Comparison of ENCODE assay signal across 8 mouse cellular contexts in the genomic region with DNA sequence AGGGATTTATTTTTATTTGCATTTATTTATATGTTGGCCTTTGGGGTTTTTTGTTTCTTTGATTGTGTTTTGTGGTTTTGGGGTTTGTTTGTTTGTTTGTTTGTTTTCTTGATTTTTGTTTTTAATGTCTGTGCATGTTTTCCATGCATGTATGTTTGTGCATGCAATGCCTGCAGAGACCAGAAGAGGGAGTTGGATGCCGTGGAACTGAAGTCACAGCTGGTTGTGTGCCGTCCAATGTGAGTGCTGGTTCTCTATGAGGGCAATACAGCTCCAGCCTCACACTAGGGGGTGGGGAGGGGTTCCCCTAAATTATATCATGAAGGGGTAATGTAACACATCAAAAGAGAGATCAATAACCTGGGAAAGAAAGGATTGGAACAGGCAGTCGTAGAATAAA. TPM values are rescaled to one million over a fixed set of nuclear protein-coding genes. Genes with fewer than 3 reads are reported as not detected.
A peak's percentile ranks its signal among the peaks of the same experiment; 100 is the strongest.
DNase-seq lines count a peak whose midpoint lies in the region; ATAC-seq lines count a peak whose summit lies in the region.

No protein-coding gene starts in this region.

- peak; percentile 46 for ATAC-seq in activated CD4-positive, CD25-positive, alpha-beta regulatory T cell, adult 4 months
- peak; percentile 89 for ATAC-seq in megakaryocyte progenitor cell, adult 5-6 weeks (replicated peaks; ENCODE audit: poor library complexity)
- no peak for ATAC-seq in inflammation-experienced regulatory T-cells, adult 6 months
- no peak for ATAC-seq in intestine, embryonic 15.5 days

- WGBS in intestine, embryonic 15.5 days, result 52% methylated on average over 3 of the region's 3 CpGs

- H3K4me3 ChIP-seq in intestine, embryonic 15.5 days (replicated peaks), result no peak overlapping the region

- H3K27me3 ChIP-seq in intestine, embryonic 15.5 days (replicated peaks), result no peaks in the 10 kb centered on the region

- H3K36me3 ChIP-seq in intestine, embryonic 15.5 days, result no peaks in the 10 kb centered on the region

- DNase-seq in kidney, adult 18-20 months, result peak; percentile 23
- no peak for DNase-seq in kidney, postnatal 14 days
- DNase-seq in CD4-positive, CD25-positive, alpha-beta regulatory T cell, adult 2 months (ENCODE audit: low read depth, low spot score), result peak; percentile 69
- DNase-seq in urinary bladder, adult 2 months (ENCODE audit: low spot score), result no peak

- H3K4me1 ChIP-seq in intestine, embryonic 15.5 days (replicated peaks), result no peaks in the 10 kb centered on the region

- no peaks in the 10 kb centered on the region for H3K9me3 ChIP-seq in intestine, embryonic 15.5 days

- H3K4me2 ChIP-seq in intestine, embryonic 15.5 days (replicated peaks), result no peak overlapping the region

- no peak overlapping the region for H3K9ac ChIP-seq in intestine, embryonic 15.5 days

- no peak overlapping the region for H3K27ac ChIP-seq in intestine, embryonic 15.5 days

RNA-seq across cellular contexts. Expression of a gene that starts 58.2 kb away (rescaled TPM):
- 10 to 100 TPM; 10.0 to 18.5 TPM for polyA plus RNA-seq in activated CD4-positive, CD25-positive, alpha-beta regulatory T cell, adult 4 months (2017; shearing (Covaris generic))
- total RNA-seq in megakaryocyte progenitor cell, adult 5-6 weeks (2015), result 0.90 and 4.4 TPM in 2 replicates
- 0.87 and 2.8 TPM in 2 replicates for total RNA-seq in megakaryocyte progenitor cell, adult 5-6 weeks (2017)
- 10 to 100 TPM in 1 of 3 experiments, 1 to 10 TPM in 2; 6.7 to 14.3 (median 8.1) TPM for polyA plus RNA-seq in inflammation-experienced regulatory T-cells, adult 6 months (2017; shearing (Covaris generic))
- polyA plus RNA-seq in urinary bladder, adult 2 months (2012; rRNA removed), result 4.8 and 5.2 TPM in 2 replicates
- 10.0 and 10.7 TPM in 2 replicates for polyA plus RNA-seq in intestine, embryonic 15.5 days (2015; fragmentation: Nextera tagmentation; extraction: Ambion mirVana)

Comparison
In these comparisons a context has a peak if more than half of its experiments do, and no peak if none do; other contexts are left out.
1. DNase-seq: peak in kidney, adult 18-20 months (single experiment) and CD4-positive, CD25-positive, alpha-beta regulatory T cell, adult 2 months (single experiment); none in kidney, postnatal 14 days (single experiment) and urinary bladder, adult 2 months (single experiment).
2. ATAC-seq: peak in activated CD4-positive, CD25-positive, alpha-beta regulatory T cell, adult 4 months (single experiment) and megakaryocyte progenitor cell, adult 5-6 weeks (single experiment); none in inflammation-experienced regulatory T-cells, adult 6 months (single experiment) and intestine, embryonic 15.5 days (single experiment).